Comparison of ENCODE assay signal across 13 mouse cellular contexts in the genomic region with DNA sequence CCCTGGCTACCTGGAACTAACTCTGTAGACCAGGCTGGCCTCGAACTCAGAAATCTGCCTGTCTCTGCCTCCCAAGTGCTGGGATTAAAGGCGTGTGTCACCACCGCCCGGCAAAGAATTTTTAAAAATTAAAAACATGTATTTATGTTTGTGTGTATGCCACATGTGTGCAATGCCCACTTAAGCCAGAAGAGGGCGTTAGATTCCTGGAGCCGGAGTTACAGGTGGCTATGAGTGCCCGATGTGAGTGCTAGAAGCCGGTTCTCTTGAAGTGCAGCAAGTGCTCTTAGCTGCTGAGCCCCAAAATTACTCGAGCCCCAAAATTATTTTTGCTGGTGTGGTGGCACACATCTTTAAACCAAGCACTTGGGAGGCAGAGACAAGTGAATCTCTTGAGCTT. TPM values are rescaled to one million over a fixed set of nuclear protein-coding genes. Genes with fewer than 3 reads are reported as not detected.
DNase-seq lines count a peak whose midpoint lies in the region; ATAC-seq and TF ChIP-seq lines count a peak whose summit lies in the region.
"Had no signal": no experiment of that assay in that cellular context is flagged by ENCODE, and none has a peak within 500 bp of the region (broad histone marks: within the 10 kb centered on the region; RNA-seq: fewer than 3 reads in every experiment).

No protein-coding gene starts in this region.

- no peaks in the 10 kb centered on the region for H3K27me3 ChIP-seq in liver, embryonic 14.5 days (ENCODE audit: control insufficient read depth, insufficient read depth, low read length)
- H3K27me3 ChIP-seq in ES-Bruce4 (ENCODE audit: control insufficient read depth, insufficient read depth, low read length, poor library complexity, severe bottlenecking), result no peaks in the 10 kb centered on the region
- no peaks in the 10 kb centered on the region for H3K27me3 ChIP-seq in small intestine, adult 2 months (ENCODE audit: control insufficient read depth, insufficient read depth, low read length)

- TF ChIP-seq CTCF in liver, embryonic 14.5 days (IDR thresholded peaks at IDR 0.05; ENCODE audit: low read depth), result peak; percentile 45
- TF ChIP-seq CTCF in ES-Bruce4 (IDR thresholded peaks at IDR 0.05; ENCODE audit: low read depth, low read length), result peak; percentile 50
- TF ChIP-seq CTCF in small intestine, adult 2 months (IDR thresholded peaks at IDR 0.05; ENCODE audit: extremely low read depth, insufficient read length, insufficient replicate concordance, low read depth, low read length), result peak; percentile 35; the same call in 1 of the 2 replicates

- no peak overlapping the region for H3K4me2 ChIP-seq in liver, embryonic 14.5 days (ENCODE audit: low read depth)

- DNase-seq in liver, embryonic 14.5 days (ENCODE audit: low read depth in 3 of 3, low spot score in 3 of 3), result no peak
- no peak for DNase-seq in liver
- peak; percentile 25 for DNase-seq in CD4-positive helper T cell, adult 2 months (ENCODE audit: low read depth, low spot score)
- DNase-seq in T-cell, adult 2 months (ENCODE audit: low spot score), result no peak
- no peak for DNase-seq in right cerebral cortex, postnatal 14 days
- DNase-seq: cerebellum, adult 9-10 months; embryo, embryonic 11 days; heart, postnatal 14 days; kidney, postnatal 4 days; right cerebral cortex, adult 18-20 months had no signal

- no peaks in the 10 kb centered on the region for H3K9me3 ChIP-seq in liver, embryonic 14.5 days (ENCODE audit: control insufficient read depth, low read length)
- no peaks in the 10 kb centered on the region for H3K9me3 ChIP-seq in ES-Bruce4 (replicated peaks; ENCODE audit: control insufficient read depth, insufficient read depth, low read length, poor library complexity, severe bottlenecking)

- H3K4me1 ChIP-seq in liver, embryonic 14.5 days (replicated peaks; ENCODE audit: control insufficient read depth in 2 of 2, insufficient read depth in 2 of 2, low read length in 1 of 2), result no peaks in the 10 kb centered on the region
- H3K4me1 ChIP-seq in ES-Bruce4 (ENCODE audit: control insufficient read depth, insufficient read depth, low read length), result peaks cover 4% of the 10 kb centered on the region
- H3K4me1 ChIP-seq in small intestine, adult 2 months (ENCODE audit: control insufficient read depth, insufficient read depth, insufficient read length, low read length), result peaks cover 16% of the 10 kb centered on the region; the same call in 1 of the 2 replicates

- ATAC-seq in liver, embryonic 14.5 days (ENCODE audit: insufficient read depth), result no peak

- no peak for TF ChIP-seq EP300 in liver, embryonic 14.5 days (IDR thresholded peaks at IDR 0.05; ENCODE audit: low read depth)
- no peak for TF ChIP-seq EP300 in ES-Bruce4 (IDR thresholded peaks at IDR 0.05; ENCODE audit: insufficient read depth, low read depth, low read length)

- TF ChIP-seq POLR2A in ES-Bruce4 (IDR thresholded peaks at IDR 0.05; ENCODE audit: insufficient read depth, low read length), result no peak
- TF ChIP-seq POLR2A in small intestine, adult 2 months (IDR thresholded peaks at IDR 0.05; ENCODE audit: low read depth, low read length), result no peak

- H3K27ac ChIP-seq in liver, embryonic 14.5 days, result no peak overlapping the region
- H3K27ac ChIP-seq in ES-Bruce4 (ENCODE audit: insufficient read depth, low read length), result no peak overlapping the region
- peak overlapping the region; percentile 91 for H3K27ac ChIP-seq in small intestine, adult 2 months (ENCODE audit: insufficient read depth, low read depth, low read length)

- H3K36me3 ChIP-seq in liver, embryonic 14.5 days (replicated peaks; ENCODE audit: control insufficient read depth, insufficient read depth, low read depth), result peaks cover 4% of the 10 kb centered on the region; the same call in 1 of the 2 replicates
- H3K36me3 ChIP-seq in ES-Bruce4 (ENCODE audit: control insufficient read depth, insufficient read depth, low read length, poor library complexity, severe bottlenecking), result peaks cover 18% of the 10 kb centered on the region
- H3K36me3 ChIP-seq in small intestine, adult 2 months (ENCODE audit: control insufficient read depth, insufficient read depth, low read length), result peaks cover 18% of the 10 kb centered on the region

- WGBS in liver, embryonic 14.5 days (ENCODE audit: insufficient replicate concordance), result 59% methylated on average over 9 of the region's 9 CpGs
- WGBS in small intestine, adult 2 months, result 91% methylated on average over 9 of the region's 9 CpGs

- no peak overlapping the region for H3K4me3 ChIP-seq in liver, embryonic 14.5 days (ENCODE audit: insufficient read depth in 1 of 2, low read depth in 2 of 2, low read length in 2 of 2)
- no peak overlapping the region for H3K4me3 ChIP-seq in ES-Bruce4 (ENCODE audit: low read depth, low read length)
- no peak overlapping the region for H3K4me3 ChIP-seq in small intestine, adult 2 months (ENCODE audit: low read depth, low read length)

- H3K9ac ChIP-seq in liver, embryonic 14.5 days (replicated peaks), result no peak overlapping the region
- no peak overlapping the region for H3K9ac ChIP-seq in ES-Bruce4 (ENCODE audit: low read depth, poor library complexity, severe bottlenecking)

RNA-seq across cellular contexts. Expression of gene Mapk6, which starts 26.0 kb away (rescaled TPM):
- polyA plus RNA-seq in liver, embryonic 14.5 days (2012; rRNA removed), result 7.7 and 9.3 TPM in 2 replicates
- polyA plus RNA-seq in liver, embryonic 14.5 days (2014; fragmentation: Nextera tagmentation; extraction: Ambion mirVana), result 17.1 and 20.2 TPM in 2 replicates
- 130 and 147 TPM in 2 replicates for polyA plus RNA-seq in ES-Bruce4 (2011; ENCODE audit: insufficient read depth, insufficient read length, low read depth, missing spikeins)
- polyA plus RNA-seq in small intestine, adult 2 months (2012; rRNA removed), result 7.6 and 28.9 TPM in 2 replicates

RNA-seq across cellular contexts. Expression of gene Bcl2l10, which starts 36.2 kb away (rescaled TPM):
- not detected in 2 replicates for polyA plus RNA-seq in liver, embryonic 14.5 days (2012; rRNA removed)
- polyA plus RNA-seq in liver, embryonic 14.5 days (2014; fragmentation: Nextera tagmentation; extraction: Ambion mirVana), result not detected in 2 replicates
- not detected in 2 replicates for polyA plus RNA-seq in ES-Bruce4 (2011; ENCODE audit: insufficient read depth, insufficient read length, low read depth, missing spikeins)
- polyA plus RNA-seq in small intestine, adult 2 months (2012; rRNA removed), result not detected in 2 replicates
- polyA plus RNA-seq: limb, embryonic 14.5 days had no signal

RNA-seq across cellular contexts. Expression of gene Leo1, which starts 57.5 kb away (rescaled TPM):
- 4.5 and 8.2 TPM in 2 replicates for polyA plus RNA-seq in liver, embryonic 14.5 days (2012; rRNA removed)
- 10.8 and 14.1 TPM in 2 replicates for polyA plus RNA-seq in liver, embryonic 14.5 days (2014; fragmentation: Nextera tagmentation; extraction: Ambion mirVana)
- polyA plus RNA-seq in ES-Bruce4 (2011; ENCODE audit: insufficient read depth, insufficient read length, low read depth, missing spikeins), result 56.3 and 57.7 TPM in 2 replicates
- polyA plus RNA-seq in small intestine, adult 2 months (2012; rRNA removed), result 1.7 and 2.8 TPM in 2 replicates
